Mouse (Mus musculus) Patski (cell line): ENCODE results near the gene Umps. TPM values are rescaled to one million over a fixed set of nuclear protein-coding genes. Genes with fewer than 3 reads are reported as not detected.

Experiments used
- ATAC-seq: fragments of 100-300 bp; one replicate; pipeline ENCODE4 v1.8.0; 2021
- CTCF ChIA-PET: fragments of 350-600 bp; sonication (Branson Sonifier 250); formaldehyde crosslinking; loops from one replicate; lab custom pipeline; 2022; ENCODE audit warnings: inconsistent platforms; lab: Charles Lee
- POLR2A ChIA-PET: fragments of 350-600 bp; sonication (Branson Sonifier 250); formaldehyde crosslinking; loops from one replicate; lab custom pipeline; 2022; ENCODE audit warnings: antibody characterized with exemption, inconsistent platforms; lab: Charles Lee
- DNase-seq: peaks from one replicate; pipeline ENCODE4 v3.0.0-alpha.2; 2011; ENCODE audit warnings: low read depth, low spot score
- H3K27me3 ChIP-seq: fragments of 371-371 bp; one replicate; pipeline ENCODE4 v1.5.1; 2021
- CTCF ChIP-seq: fragments of 100-300 bp; IDR thresholded peaks from one replicate; pipeline ENCODE4 v1.5.1; 2021
- in situ Hi-C: fragments of 300-500 bp; cut with MboI; formaldehyde crosslinking; loops from 3 replicates; pipeline ENCODE4 v1.11.1; 2018; ENCODE audit warnings: low pct_unique_long_range_greater_than_20kb, mixed read lengths
- polyA plus RNA-seq: library from polyadenylated mRNA; unstranded; gene quantifications from one replicate; pipeline ENCODE4 v1.2.3, GENCODE M21; 2021

Gene Umps
- polyA plus RNA-seq, 1 experiment from 2014 or later = 45.3 TPM

DNA sequence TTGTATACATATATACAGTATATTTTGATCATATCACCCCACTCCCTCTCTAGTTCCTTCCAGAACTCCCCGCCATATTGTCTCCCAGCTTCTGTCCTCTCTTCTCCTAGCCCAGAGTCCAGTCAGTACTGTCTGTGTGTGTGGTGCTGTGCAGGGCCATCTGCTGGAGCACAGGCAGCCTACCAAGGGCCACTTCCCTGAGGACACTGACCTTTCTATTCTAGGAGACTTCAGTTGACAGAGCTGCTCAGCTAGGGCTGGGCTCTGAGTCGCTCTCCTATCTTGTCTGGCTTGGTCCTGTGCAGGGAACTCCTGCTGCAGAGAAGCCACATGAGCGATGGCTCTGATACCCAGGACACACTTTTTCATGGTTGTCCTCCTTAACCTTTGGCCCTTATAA, 28.7 kb upstream of the Umps start:
- CTCF ChIA-PET = interaction anchor here (0.6 to 3.2 kb wide), 6 partner anchors 10 to 175 kb away, joined by 3 to 17 read pairs (median 4); no protein-coding TSS in a partner anchor
- in situ Hi-C loops = no loop called here
- ATAC-seq (no peak), DNase-seq (no peak)
- POLR2A ChIA-PET = no interaction called here
- TF ChIP-seq CTCF = no peak
- H3K27me3 ChIP-seq = no peaks in the 10 kb centered on the region

GRCm38 (mm10) chr16:33994321-33994720, 27.5 kb upstream of the Umps start:
- no peak for ATAC-seq
- ChIA-PET POLR2A (interaction anchor here (0.7 kb wide), 1 partner anchor 122 kb away, joined by 4 read pairs; no protein-coding TSS in a partner anchor), CTCF (interaction anchor here (0.9 to 3.2 kb wide), 2 partner anchors 120 to 174 kb away, joined by 3 to 17 read pairs; no protein-coding TSS in a partner anchor)
- in situ Hi-C loops = loop anchor here (5.0 kb wide), 2 partner anchors 123 to 172 kb away; no protein-coding TSS in a partner anchor
- DNase-seq = no peak
- TF ChIP-seq CTCF = no peak
- no peaks in the 10 kb centered on the region for H3K27me3 ChIP-seq

- no peak for ATAC-seq
- CTCF ChIA-PET = no interaction called here
- POLR2A ChIA-PET = no interaction called here
- no peak for DNase-seq
- TF ChIP-seq CTCF = no peak
- in situ Hi-C loops = loop anchor here (5.0 kb wide), 2 partner anchors 127 to 168 kb away; no protein-coding TSS in a partner anchor
- no peaks in the 10 kb centered on the region for H3K27me3 ChIP-seq
Measured at GRCm38 (mm10) chr16:33990712-33991111, 23.9 kb upstream of the Umps start.

DNA sequence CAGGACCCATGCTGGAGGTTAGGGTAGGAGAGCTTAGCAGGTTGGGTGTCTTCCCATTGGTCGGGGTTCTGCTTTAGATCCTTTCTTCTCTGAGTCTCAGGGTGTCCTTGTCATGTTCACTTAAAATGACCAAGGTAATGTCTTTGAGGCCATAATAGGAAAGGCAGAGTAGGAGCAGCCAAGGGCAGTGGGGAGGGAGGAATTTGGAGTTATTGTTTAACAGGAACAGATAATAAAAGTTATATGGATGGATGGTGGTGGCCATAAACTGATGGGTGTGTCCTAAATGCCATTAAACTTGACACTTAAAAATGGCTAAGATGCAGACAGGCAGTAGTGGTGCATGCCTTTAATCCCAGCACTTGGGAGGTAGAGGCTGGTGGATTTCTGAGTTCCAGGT, 22.3 kb upstream of the Umps start:
- ATAC-seq (no peak), DNase-seq (no peak)
- POLR2A ChIA-PET = no interaction called here
- CTCF ChIA-PET = interaction anchor here (0.8 to 3.7 kb wide), 12 partner anchors 9 to 178 kb away, joined by 3 to 31 read pairs (median 4); no protein-coding TSS in a partner anchor
- no peaks in the 10 kb centered on the region for H3K27me3 ChIP-seq
- no peak for TF ChIP-seq CTCF
- in situ Hi-C loops = no loop called here

GRCm38 (mm10) chr16:33988358-33989012, 21.6 kb upstream of the Umps start:
- CTCF ChIA-PET = interaction anchor here (0.8 to 3.7 kb wide), 19 partner anchors 8 to 178 kb away, joined by 3 to 31 read pairs (median 4); no protein-coding TSS in a partner anchor
- TF ChIP-seq CTCF = peak; percentile 90
- in situ Hi-C loops = no loop called here
- ATAC-seq = peak; percentile 54
- H3K27me3 ChIP-seq = no peaks in the 10 kb centered on the region
- DNase-seq = no peak
- POLR2A ChIA-PET = interaction anchor here (0.9 kb wide), 1 partner anchor 14 kb away, joined by 3 read pairs; no protein-coding TSS in a partner anchor

DNA sequence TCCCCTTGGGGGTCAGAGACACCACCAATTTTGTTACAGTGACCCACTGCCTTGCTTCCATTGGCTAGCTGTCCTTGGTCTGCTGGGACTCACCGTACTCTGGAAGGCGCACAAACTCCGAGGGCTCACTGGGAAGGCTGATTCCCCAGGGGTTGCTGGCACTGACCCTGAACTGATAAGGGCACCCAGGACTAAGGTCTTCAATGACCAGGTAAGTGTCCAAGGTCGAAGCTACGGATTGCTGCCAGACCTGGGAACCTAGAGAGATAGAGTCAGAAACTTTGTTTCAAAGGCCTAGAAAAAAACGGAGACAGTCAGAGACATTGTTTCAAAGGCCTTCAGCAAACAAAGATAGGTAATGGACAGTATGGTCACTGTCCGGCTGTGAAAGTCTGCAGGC, 20.2 kb upstream of the Umps start:
- in situ Hi-C loops = no loop called here
- CTCF ChIA-PET = interaction anchor here (1.0 to 3.7 kb wide), 6 partner anchors 9 to 166 kb away, joined by 3 to 31 read pairs (median 8); no protein-coding TSS in a partner anchor
- no peak for ATAC-seq
- no peak for TF ChIP-seq CTCF
- H3K27me3 ChIP-seq = no peaks in the 10 kb centered on the region
- DNase-seq = no peak
- POLR2A ChIA-PET = no interaction called here

DNA sequence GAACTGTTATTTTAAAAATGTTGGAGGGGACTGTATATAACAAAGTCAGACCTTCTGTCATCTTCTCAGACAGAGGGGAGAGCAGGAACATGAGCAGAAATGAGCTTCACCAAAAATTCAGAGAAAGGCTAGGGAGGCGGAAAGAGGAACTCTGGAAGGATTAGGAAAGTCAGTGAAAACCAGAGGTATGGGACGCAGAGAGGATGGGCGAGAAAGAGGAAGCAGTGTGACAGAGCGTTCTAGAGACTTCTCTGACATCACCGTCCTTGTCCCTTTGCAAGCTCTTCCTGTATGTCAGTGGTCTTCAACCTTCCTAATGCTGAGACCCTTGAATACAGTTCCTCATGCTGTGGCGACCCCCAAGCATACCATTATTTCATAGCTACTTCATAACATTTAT, 18.5 kb upstream of the Umps start:
- ChIA-PET CTCF (interaction anchor here (1.2 to 1.8 kb wide), 2 partner anchors 10 to 165 kb away, joined by 3 to 8 read pairs; no protein-coding TSS in a partner anchor), POLR2A (no interaction called here)
- in situ Hi-C loops = no loop called here
- no peak for TF ChIP-seq CTCF
- DNase-seq (no peak), ATAC-seq (no peak)
- H3K27me3 ChIP-seq = no peaks in the 10 kb centered on the region

DNA sequence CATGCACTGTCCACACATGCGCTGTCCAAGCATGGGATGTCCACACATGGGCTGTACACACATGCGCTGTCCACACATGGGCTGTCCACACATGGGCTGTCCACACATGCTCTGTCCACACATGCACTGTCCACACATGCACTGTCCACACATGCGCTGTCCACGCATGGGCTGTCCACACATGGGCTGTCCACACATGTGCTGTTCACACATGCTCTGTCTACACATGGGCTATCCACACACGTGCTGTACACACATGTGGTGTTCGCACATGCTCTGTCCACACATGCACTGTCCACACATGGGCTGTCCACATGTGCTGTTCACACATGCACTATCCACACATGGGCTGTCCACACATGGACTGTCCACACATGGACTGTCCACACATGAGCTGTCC, 16.9 kb upstream of the Umps start:
- H3K27me3 ChIP-seq = no peaks in the 10 kb centered on the region
- ChIA-PET POLR2A (no interaction called here), CTCF (no interaction called here)
- DNase-seq = no peak
- ATAC-seq = no peak
- no peak for TF ChIP-seq CTCF
- in situ Hi-C loops = no loop called here

DNA sequence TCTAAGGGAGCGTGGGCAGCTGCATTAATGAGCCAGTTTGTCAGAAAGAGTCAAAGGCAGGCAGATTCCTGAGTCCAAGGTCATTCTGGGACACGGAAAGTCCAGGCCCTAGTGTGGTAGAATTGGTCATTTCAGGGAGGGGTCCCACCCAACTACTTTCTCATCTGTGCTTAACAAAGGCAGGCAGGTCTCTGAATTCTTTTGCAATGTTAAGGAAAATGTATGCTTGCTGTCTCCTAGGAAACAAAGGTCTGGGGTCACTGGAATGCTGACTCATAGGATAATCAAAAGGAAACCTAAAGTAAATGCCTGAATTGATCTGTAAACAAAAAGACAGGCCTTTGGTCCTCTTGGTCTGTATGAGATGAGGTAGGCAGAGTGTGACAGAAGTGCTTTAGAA, 13.0 kb upstream of the Umps start:
- CTCF ChIA-PET = interaction anchor here (1.1 to 4.5 kb wide), 3 partner anchors 9 to 159 kb away, joined by 3 to 31 read pairs (median 3); no protein-coding TSS in a partner anchor
- no peak for ATAC-seq
- POLR2A ChIA-PET = no interaction called here
- no peaks in the 10 kb centered on the region for H3K27me3 ChIP-seq
- no peak for TF ChIP-seq CTCF
- no peak for DNase-seq
- in situ Hi-C loops = no loop called here

- no peak for DNase-seq
- POLR2A ChIA-PET = no interaction called here
- no peak for TF ChIP-seq CTCF
- no peaks in the 10 kb centered on the region for H3K27me3 ChIP-seq
- no peak for ATAC-seq
- CTCF ChIA-PET = interaction anchor here (1.4 kb wide), 1 partner anchor 20 kb away, joined by 3 read pairs; no protein-coding TSS in a partner anchor
- in situ Hi-C loops = no loop called here
Measured at GRCm38 (mm10) chr16:33967283-33967640, 424 bp upstream of the Umps start.
